Mouse (Mus musculus): ENCODE data around the gene Ntsr2.

Ntsr2 gene

GRCm38 (mm10) chr12:16653332-16654093 lies at the start of gene Ntsr2:
Gene Ntsr2 (plus strand): TSS chr12:16653382.
- in situ Hi-C loops (cut with MboI, MseI) = no loop called here

- in situ Hi-C loops (cut with MboI, MseI) = no loop called here
These were observed 47.6 kb upstream of the Ntsr2 start for GRCm38 (mm10) chr12:16605624-16606023.

GRCm38 (mm10) chr12:16610936-16611335 lies 42.2 kb upstream of the Ntsr2 start, which contains the start of gene Lpin1:
Gene Lpin1 (minus strand): TSS chr12:16610966.
- in situ Hi-C loops (cut with MboI, MseI) = no loop called here

- in situ Hi-C loops (cut with MboI, MseI) = no loop called here
These were observed 38.6 kb upstream of the Ntsr2 start for GRCm38 (mm10) chr12:16614556-16614955.

GRCm38 (mm10) chr12:16615738-16616137 lies 37.4 kb upstream of the Ntsr2 start:
- in situ Hi-C loops (cut with MboI, MseI) = no loop called here

- in situ Hi-C loops (cut with MboI, MseI) = no loop called here
These were observed 34.5 kb upstream of the Ntsr2 start for GRCm38 (mm10) chr12:16618512-16619274.

GRCm38 (mm10) chr12:16619453-16619852 lies 33.7 kb upstream of the Ntsr2 start:
- in situ Hi-C loops (cut with MboI, MseI) = no loop called here

- in situ Hi-C loops (cut with MboI, MseI) = no loop called here
These were observed 33.0 kb upstream of the Ntsr2 start for GRCm38 (mm10) chr12:16620230-16620629.

- in situ Hi-C loops (cut with MboI, MseI) = no loop called here
These were observed 22.9 kb upstream of the Ntsr2 start for GRCm38 (mm10) chr12:16630152-16630865.

- in situ Hi-C loops (cut with MboI, MseI) = no loop called here
These were observed 22.4 kb upstream of the Ntsr2 start for GRCm38 (mm10) chr12:16630866-16631185.

- in situ Hi-C loops (cut with MboI, MseI) = no loop called here
These were observed 21.8 kb upstream of the Ntsr2 start for GRCm38 (mm10) chr12:16631423-16631822.

GRCm38 (mm10) chr12:16633235-16633634 lies 19.9 kb upstream of the Ntsr2 start:
- in situ Hi-C loops (cut with MboI, MseI) = no loop called here

- in situ Hi-C loops (cut with MboI, MseI) = no loop called here
These were observed 18.9 kb upstream of the Ntsr2 start for GRCm38 (mm10) chr12:16634075-16634813.

GRCm38 (mm10) chr12:16635816-16636215 lies 17.4 kb upstream of the Ntsr2 start:
- in situ Hi-C loops (cut with MboI, MseI) = loop anchor here (5.0 kb wide), 1 partner anchor 69 kb away; no protein-coding TSS in a partner anchor

- in situ Hi-C loops (cut with MboI, MseI) = loop anchor here (5.0 kb wide), 1 partner anchor 72 kb away; no protein-coding TSS in a partner anchor
These were observed 14.0 kb upstream of the Ntsr2 start for GRCm38 (mm10) chr12:16639078-16639771.

- in situ Hi-C loops (cut with MboI, MseI) = no loop called here
These were observed 13.1 kb upstream of the Ntsr2 start for GRCm38 (mm10) chr12:16640075-16640474.

GRCm38 (mm10) chr12:16642000-16642399 lies 11.2 kb upstream of the Ntsr2 start:
- in situ Hi-C loops (cut with MboI, MseI) = no loop called here

GRCm38 (mm10) chr12:16643508-16644345 lies 9.5 kb upstream of the Ntsr2 start:
- in situ Hi-C loops (cut with MboI, MseI) = no loop called here

- in situ Hi-C loops (cut with MboI, MseI) = no loop called here
These were observed 8.5 kb upstream of the Ntsr2 start for GRCm38 (mm10) chr12:16644698-16645097.
